Mouse (Mus musculus) gonadal fat pad, adult 2 months (tissue): ENCODE measurements around the gene Rad23a. TPM values are rescaled to one million over a fixed set of nuclear protein-coding genes. Genes with fewer than 3 reads are reported as not detected.

Experiments used
- DNase-seq: peaks from one replicate; pipeline ENCODE4 v3.0.0-alpha.2; 2012; ENCODE audit warnings: low read depth
- polyA plus RNA-seq: library from polyadenylated mRNA; depleted of rRNA; stranded (reverse); fragments of >200 nt; gene quantifications from 2 replicates; pipeline ENCODE4 v1.2.3, GENCODE M21; 2012; rRNA removed

The Rad23a gene
- polyA plus RNA-seq, 1 experiment = 88.9 TPM

DNA sequence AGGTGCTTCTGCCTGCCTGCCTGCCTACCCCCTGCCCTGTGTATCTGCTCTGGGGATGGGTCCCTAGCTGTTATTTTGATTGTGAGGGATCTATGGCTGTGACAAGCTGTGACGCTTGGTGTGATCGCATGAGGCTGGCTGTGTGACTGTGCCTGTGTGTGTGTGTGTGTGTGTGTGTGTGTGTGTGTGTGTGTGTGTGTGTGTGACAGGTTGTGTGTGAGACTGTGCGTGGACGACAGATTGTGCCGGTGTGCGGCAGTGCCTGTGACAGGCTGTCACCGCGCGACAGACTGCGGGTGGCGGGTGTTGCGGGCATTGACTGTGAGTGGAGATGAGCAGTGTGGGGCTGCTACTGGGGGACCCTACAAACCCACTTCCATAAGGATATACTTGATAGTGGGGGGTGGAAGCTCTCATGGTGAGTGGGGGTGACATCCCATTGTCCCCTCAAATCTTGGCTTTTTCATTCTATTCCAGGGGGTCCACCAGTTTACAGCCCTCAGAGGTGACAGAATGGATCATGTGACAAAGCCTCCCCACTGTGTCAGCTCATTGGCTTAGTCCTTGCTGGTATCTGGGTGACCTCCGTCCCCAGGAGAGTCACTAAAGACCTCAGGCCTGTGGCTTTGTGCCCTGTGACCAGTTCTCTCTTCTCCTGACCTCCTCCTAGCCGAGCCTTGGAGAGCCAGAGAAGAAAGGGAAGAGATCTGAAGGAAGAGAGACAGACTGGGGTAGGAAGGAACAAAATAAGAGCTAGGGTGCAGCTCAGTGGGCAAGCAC, 52.8 kb downstream of the Rad23a start:
- no peak for DNase-seq

DNA sequence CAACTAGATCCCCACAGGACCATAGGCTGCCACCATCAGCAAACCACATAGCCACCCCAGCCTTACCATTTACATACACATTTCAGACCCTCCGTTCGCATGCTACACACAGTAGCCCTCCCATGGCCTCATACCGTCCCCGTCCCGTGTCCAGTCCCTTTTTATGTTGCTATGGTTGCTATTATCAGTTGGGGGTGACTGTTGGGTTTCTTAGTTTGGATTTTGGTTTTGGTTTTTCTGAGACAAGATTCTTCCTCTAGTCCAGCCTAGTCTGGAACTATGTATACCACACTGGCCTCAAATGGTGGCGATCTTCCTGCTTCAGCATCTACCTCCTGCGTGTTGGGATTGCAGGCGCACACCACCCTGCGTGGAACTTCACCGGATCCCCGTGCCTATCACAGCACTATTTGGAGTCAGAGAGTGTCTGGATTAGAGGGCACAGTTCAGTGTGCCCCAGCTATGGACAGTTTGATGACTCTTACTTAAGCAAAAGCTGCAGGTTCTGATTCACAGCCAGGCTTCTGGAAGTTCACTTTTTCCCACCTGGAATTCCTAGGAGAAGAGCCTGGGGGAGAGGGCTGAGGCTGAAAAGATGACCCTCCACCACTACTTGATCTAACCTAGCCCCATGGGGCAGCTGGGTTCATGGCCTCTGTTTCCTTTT, 53.5 kb downstream of the Rad23a start:
- no peak for DNase-seq

DNA sequence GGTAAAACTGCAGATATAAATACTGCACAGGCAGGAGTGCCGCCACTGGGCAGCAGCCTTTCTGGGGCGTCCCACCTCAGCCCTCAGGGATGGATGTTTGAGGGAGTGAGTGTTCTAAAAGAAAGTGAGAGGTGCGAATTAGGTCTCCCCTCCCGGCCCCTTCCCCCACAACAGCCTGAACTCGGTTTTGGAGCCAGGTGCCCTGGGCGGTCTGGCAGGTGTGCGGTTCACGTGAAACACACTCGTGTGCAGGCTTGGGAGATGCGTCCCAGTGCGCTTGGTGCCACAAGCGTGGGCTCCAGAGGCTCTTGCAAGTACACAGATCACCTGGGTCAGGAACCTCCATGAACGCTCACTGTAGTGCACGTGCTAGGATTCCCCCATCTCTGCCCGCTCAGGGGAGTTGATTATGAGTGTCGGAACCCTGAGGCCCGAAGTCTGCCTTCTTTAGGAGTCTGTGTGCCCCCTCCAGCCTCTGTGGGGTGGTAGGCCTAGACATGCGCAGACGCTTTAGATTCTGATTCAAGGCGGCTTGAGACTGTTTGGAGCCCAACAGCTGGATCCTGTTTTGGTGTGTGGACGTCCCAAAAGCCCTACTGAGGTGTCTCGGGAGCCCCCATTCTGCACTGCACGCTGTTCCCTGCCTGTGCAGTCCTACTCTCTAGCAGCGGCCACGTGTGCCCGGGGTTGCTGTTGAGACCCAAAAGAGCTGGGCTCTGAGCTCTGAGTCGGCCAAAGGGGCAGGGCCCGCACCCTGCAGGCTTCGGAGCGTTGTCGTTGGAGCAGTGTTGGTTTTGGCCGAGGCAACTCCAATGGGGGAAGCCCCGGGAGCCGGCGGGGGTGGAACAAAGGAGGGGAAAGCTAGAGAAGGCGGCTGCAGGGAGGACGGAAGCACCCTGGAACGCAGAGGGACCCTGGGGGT, 54.4 kb downstream of the Rad23a start:
- DNase-seq = no peak

DNA sequence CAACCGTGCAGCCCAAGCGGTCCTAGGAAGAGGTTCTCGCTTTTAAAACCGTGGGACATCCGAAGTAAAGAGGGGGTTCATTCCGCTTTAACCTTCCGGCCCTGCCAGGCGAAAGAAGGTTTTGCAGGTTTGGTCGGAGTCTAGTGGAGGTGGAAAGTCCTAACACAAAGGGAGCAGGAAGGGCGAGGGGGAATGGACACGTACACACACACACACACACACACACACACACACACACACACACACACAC, 55.0 kb downstream of the Rad23a start:
- DNase-seq = no peak

DNA sequence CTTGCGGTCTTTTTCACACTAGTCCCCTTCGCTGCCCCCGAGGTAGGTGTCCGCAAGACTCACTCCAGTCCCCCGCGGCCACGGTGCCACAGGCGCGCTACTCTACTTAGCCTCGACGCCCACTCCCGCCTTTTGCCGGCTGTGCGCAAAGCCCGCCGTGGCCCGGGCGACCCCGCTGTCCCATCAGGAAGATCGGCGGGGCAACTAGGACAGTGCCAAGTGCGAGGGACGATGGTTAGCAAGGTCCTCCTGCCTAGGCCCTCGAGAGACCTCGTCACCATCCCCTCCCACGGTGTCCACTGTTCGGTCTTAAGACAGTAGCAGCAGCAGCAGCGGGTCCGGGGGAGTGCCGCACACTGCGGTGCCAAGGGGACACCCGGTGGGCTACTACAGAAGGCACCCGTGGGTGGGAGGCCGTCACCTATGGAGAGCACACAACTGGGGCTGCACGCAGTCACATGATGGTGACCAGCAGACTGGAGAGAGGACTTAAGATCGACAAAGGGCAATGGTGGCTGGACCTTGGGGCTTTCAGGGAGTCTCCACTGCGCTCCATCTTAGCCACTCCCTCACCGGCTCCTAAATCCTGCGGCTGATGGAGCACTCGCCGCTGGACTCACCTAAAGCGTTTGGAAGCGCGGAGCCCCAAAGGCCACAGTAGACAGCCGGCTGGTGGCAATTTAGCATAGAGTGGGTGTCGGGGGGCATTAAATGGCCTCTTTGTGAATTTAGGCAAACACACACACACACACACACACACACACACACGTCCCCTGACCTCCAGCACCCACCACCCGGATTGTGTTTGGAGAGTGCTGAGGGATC, 55.6 kb downstream of the Rad23a start:
- DNase-seq = no peak

Other genes with a start within 250 kb of the Rad23a start
- 8.5 and 23.6 TPM in 2 replicates for gene Ier2, start 177.8 kb downstream of the Rad23a start, polyA plus RNA-seq
- 76.0 and 88.5 TPM in 2 replicates for gene Trmt1, start 154.4 kb downstream of the Rad23a start, polyA plus RNA-seq
- 94.0 and 95.8 TPM in 2 replicates for gene Nacc1, start 152.8 kb downstream of the Rad23a start, polyA plus RNA-seq
- gene Lyl1, start 139.2 kb downstream of the Rad23a start, polyA plus RNA-seq = 7.8 and 8.5 TPM in 2 replicates
- gene G430095P16Rik, start 117.7 kb downstream of the Rad23a start, polyA plus RNA-seq = 1.1 and 2.1 TPM in 2 replicates
- gene Nfix, start 40.3 kb downstream of the Rad23a start, polyA plus RNA-seq = 35.3 and 69.9 TPM in 2 replicates
- gene Dand5, start 17.8 kb downstream of the Rad23a start, polyA plus RNA-seq = 3.7 and 5.3 TPM in 2 replicates
- gene Gadd45gip1, start 9.1 kb downstream of the Rad23a start, polyA plus RNA-seq = 14.6 and 21.4 TPM in 2 replicates
- gene Calr, start 6.3 kb upstream of the Rad23a start, polyA plus RNA-seq = 563 and 854 TPM in 2 replicates
- 44.7 and 52.1 TPM in 2 replicates for gene Farsa, start 16.3 kb upstream of the Rad23a start, polyA plus RNA-seq
- 3.3 and 3.7 TPM in 2 replicates for gene Syce2, start 31.4 kb upstream of the Rad23a start, polyA plus RNA-seq
- gene Gcdh, start 53.3 kb upstream of the Rad23a start, polyA plus RNA-seq = 102 and 104 TPM in 2 replicates
- 0.67 and 0.69 TPM in 2 replicates for gene Klf1, start 61.3 kb upstream of the Rad23a start, polyA plus RNA-seq
- gene Dnase2a, start 67.9 kb upstream of the Rad23a start, polyA plus RNA-seq = 29.5 and 30.8 TPM in 2 replicates
- 0.56 and 0.66 TPM in 2 replicates for gene Mast1, start 96.7 kb upstream of the Rad23a start, polyA plus RNA-seq
- not detected in 2 replicates for gene Rtbdn, start 106.3 kb upstream of the Rad23a start, polyA plus RNA-seq
- 3.3 and 6.8 TPM in 2 replicates for gene Gm49661, start 128.8 kb upstream of the Rad23a start, polyA plus RNA-seq
- 191 and 202 TPM in 2 replicates for gene Prdx2, start 128.9 kb upstream of the Rad23a start, polyA plus RNA-seq
- 44.0 and 58.8 TPM in 2 replicates for gene Rnaseh2a, start 129.1 kb upstream of the Rad23a start, polyA plus RNA-seq
- 37.2 and 42.8 TPM in 2 replicates for gene Junb, start 138.1 kb upstream of the Rad23a start, polyA plus RNA-seq
- 16.5 and 24.7 TPM in 2 replicates for gene Hook2, start 149.9 kb upstream of the Rad23a start, polyA plus RNA-seq
- gene Best2, start 173.9 kb upstream of the Rad23a start, polyA plus RNA-seq = not detected in 2 replicates
- gene Asna1, start 184.6 kb upstream of the Rad23a start, polyA plus RNA-seq = 154 and 168 TPM in 2 replicates
- 64.2 and 100 TPM in 2 replicates for gene Trir, start 186.2 kb upstream of the Rad23a start, polyA plus RNA-seq
- gene Tnpo2, start 196.2 kb upstream of the Rad23a start, polyA plus RNA-seq = 84.8 and 89.2 TPM in 2 replicates
- gene Fbxw9, start 219.4 kb upstream of the Rad23a start, polyA plus RNA-seq = 56.8 and 59.4 TPM in 2 replicates
- 1.5 and 1.9 TPM in 2 replicates for gene Gm5741, start 227.3 kb upstream of the Rad23a start, polyA plus RNA-seq
- 44.5 and 48.3 TPM in 2 replicates for gene Dhps, start 231.1 kb upstream of the Rad23a start, polyA plus RNA-seq
- 170 and 198 TPM in 2 replicates for gene Wdr83os, start 240.1 kb upstream of the Rad23a start, polyA plus RNA-seq
- 33.8 and 35.7 TPM in 2 replicates for gene Wdr83, start 240.6 kb upstream of the Rad23a start, polyA plus RNA-seq
- gene Man2b1, start 242.6 kb upstream of the Rad23a start, polyA plus RNA-seq = 133 and 184 TPM in 2 replicates